Mouse (Mus musculus): ENCODE measurements around the gene Zfp275.
A peak's percentile ranks its signal among the peaks of the same experiment; 100 is the strongest.
"Not testable (repeated sequence)": the region's sequence is repeated elsewhere in the genome, so short reads cannot be mapped to it uniquely, and the experiment has no call there.

Zfp275 gene

GRCm38 (mm10) chrX:73342483-73342895 is at the start of gene Zfp275:
Zfp275 (plus strand) TSS chrX:73342621.
- peak; percentile 79 for DNase-seq

GRCm38 (mm10) chrX:73292876-73293275 is 49.5 kb upstream of the Zfp275 start, which contains the start of the genes Xlr5a and Xlr5c:
Xlr5a (minus strand) TSS chrX:73292976.
Xlr5c (minus strand) TSS chrX:73292976.
- DNase-seq = not testable (repeated sequence)

GRCm38 (mm10) chrX:73295745-73296144 is 46.7 kb upstream of the Zfp275 start:
- not testable (repeated sequence) for DNase-seq

GRCm38 (mm10) chrX:73312522-73312921 is 29.9 kb upstream of the Zfp275 start:
- peak; percentile 34 to 43 for DNase-seq

- no peak for DNase-seq
These were observed 21.4 kb upstream of the Zfp275 start for GRCm38 (mm10) chrX:73321029-73321428.

- DNase-seq = no peak
These were observed 15.2 kb upstream of the Zfp275 start for GRCm38 (mm10) chrX:73327215-73327614.

- DNase-seq = no peak
These were observed 8.9 kb upstream of the Zfp275 start for GRCm38 (mm10) chrX:73333548-73333947.

- no peak for DNase-seq
These were observed 5.7 kb upstream of the Zfp275 start, which contains the start of gene Gm45015 for GRCm38 (mm10) chrX:73336740-73337139. Gm45015 (minus strand) TSS chrX:73336840.

- DNase-seq = no peak
These were observed 948 bp upstream of the Zfp275 start for GRCm38 (mm10) chrX:73341473-73341872.

GRCm38 (mm10) chrX:73342068-73342467 is 353 bp upstream of the Zfp275 start:
- no peak for DNase-seq

- DNase-seq = peak; percentile 4 to 22
These were observed 717 bp downstream of the Zfp275 start for GRCm38 (mm10) chrX:73342941-73343735.

GRCm38 (mm10) chrX:73343802-73344201 is 1.4 kb downstream of the Zfp275 start:
- DNase-seq = no peak

- peak; percentile 19 to 22 for DNase-seq
These were observed 1.9 kb downstream of the Zfp275 start for GRCm38 (mm10) chrX:73344346-73344745.

- no peak for DNase-seq
These were observed 13.7 kb downstream of the Zfp275 start for GRCm38 (mm10) chrX:73356163-73356562.

GRCm38 (mm10) chrX:73356719-73357118 is 14.3 kb downstream of the Zfp275 start:
- DNase-seq = no peak

GRCm38 (mm10) chrX:73363291-73363690 is 20.9 kb downstream of the Zfp275 start:
- DNase-seq = no peak

GRCm38 (mm10) chrX:73384419-73384818 is 42.0 kb downstream of the Zfp275 start:
- DNase-seq = no peak

- DNase-seq = no peak
These were observed 42.5 kb downstream of the Zfp275 start for GRCm38 (mm10) chrX:73384924-73385323.

GRCm38 (mm10) chrX:73391481-73391880 is 49.1 kb downstream of the Zfp275 start:
- DNase-seq = no peak

- DNase-seq = no peak
These were observed 54.0 kb downstream of the Zfp275 start for GRCm38 (mm10) chrX:73396446-73396845.

- DNase-seq = not testable (repeated sequence)
These were observed 56.2 kb downstream of the Zfp275 start, which contains the start of gene Gm18336 for GRCm38 (mm10) chrX:73398636-73399035. Gm18336 (minus strand) TSS chrX:73398736.

GRCm38 (mm10) chrX:73400951-73401350 is 58.5 kb downstream of the Zfp275 start:
- DNase-seq = no peak

GRCm38 (mm10) chrX:73401616-73402015 is 59.2 kb downstream of the Zfp275 start:
- no peak for DNase-seq

Measured in cerebellum, adult 18-20 months (tissue).